Mouse (Mus musculus) hindbrain, embryonic 13.5 days (tissue): Measurements from ENCODE around the gene Lrp8. TPM values are rescaled to one million over a fixed set of nuclear protein-coding genes. Genes with fewer than 3 reads are reported as not detected.

Experiments
- ATAC-seq: fragments of 200-750 bp; cut with Nextera tagmentation; 2 replicates; pipeline ENCODE4 v1.8.0; 2017; ENCODE audit warnings: moderate TSS enrichment; ENCODE audit not compliant: low FRiP score
- H3K27ac ChIP-seq: fragments of 300-500 bp; sonication (generic); 2 replicates; pipeline ENCODE4 v1.5.1; 2015; ENCODE audit warnings: inconsistent platforms, mild to moderate bottlenecking, moderate library complexity
- H3K27me3 ChIP-seq: fragments of 300-500 bp; sonication (generic); 2 replicates; pipeline ENCODE4 v1.6.1; 2015; ENCODE audit warnings: mild to moderate bottlenecking, inconsistent platforms
- H3K36me3 ChIP-seq: fragments of 300-500 bp; sonication (generic); 2 replicates; pipeline ENCODE4 v1.6.1; 2015; ENCODE audit warnings: mild to moderate bottlenecking, inconsistent platforms
- H3K4me1 ChIP-seq: fragments of 300-500 bp; sonication (generic); replicated peaks from 2 replicates; pipeline ENCODE4 v1.6.1; 2015; ENCODE audit warnings: inconsistent platforms
- H3K4me2 ChIP-seq: fragments of 300-500 bp; sonication (generic); 2 replicates; pipeline ENCODE4 v1.6.1; 2015; ENCODE audit warnings: inconsistent platforms, mild to moderate bottlenecking, moderate library complexity
- H3K4me3 ChIP-seq: fragments of 300-500 bp; sonication (generic); 2 replicates; pipeline ENCODE4 v1.5.1; 2015; ENCODE audit warnings: mild to moderate bottlenecking, inconsistent platforms
- H3K9ac ChIP-seq: fragments of 300-500 bp; sonication (generic); 2 replicates; pipeline ENCODE4 v1.6.1; 2015; ENCODE audit warnings: mild to moderate bottlenecking, inconsistent platforms
- H3K9me3 ChIP-seq: fragments of 300-500 bp; sonication (generic); 2 replicates; pipeline ENCODE4 v1.6.1; 2016; ENCODE audit warnings: inconsistent platforms
- WGBS: fragments of 180-500 bp; shearing (Covaris S2); methylation state at CpG from one replicate; pipeline ENCODE4 v1.1.7; 2015; 5-methylcytosine and 5-hydroxymethylcytosine counted together
- polyA plus RNA-seq: library from polyadenylated mRNA; unstranded; fragments of >200 nt; fragmentation: Nextera tagmentation; extraction: Ambion mirVana; gene quantifications from 2 replicates; pipeline ENCODE4 v1.2.1, GENCODE M21; 2015

The Lrp8 gene
- polyA plus RNA-seq, 1 experiment from 2014 or later: 41.7 TPM

DNA sequence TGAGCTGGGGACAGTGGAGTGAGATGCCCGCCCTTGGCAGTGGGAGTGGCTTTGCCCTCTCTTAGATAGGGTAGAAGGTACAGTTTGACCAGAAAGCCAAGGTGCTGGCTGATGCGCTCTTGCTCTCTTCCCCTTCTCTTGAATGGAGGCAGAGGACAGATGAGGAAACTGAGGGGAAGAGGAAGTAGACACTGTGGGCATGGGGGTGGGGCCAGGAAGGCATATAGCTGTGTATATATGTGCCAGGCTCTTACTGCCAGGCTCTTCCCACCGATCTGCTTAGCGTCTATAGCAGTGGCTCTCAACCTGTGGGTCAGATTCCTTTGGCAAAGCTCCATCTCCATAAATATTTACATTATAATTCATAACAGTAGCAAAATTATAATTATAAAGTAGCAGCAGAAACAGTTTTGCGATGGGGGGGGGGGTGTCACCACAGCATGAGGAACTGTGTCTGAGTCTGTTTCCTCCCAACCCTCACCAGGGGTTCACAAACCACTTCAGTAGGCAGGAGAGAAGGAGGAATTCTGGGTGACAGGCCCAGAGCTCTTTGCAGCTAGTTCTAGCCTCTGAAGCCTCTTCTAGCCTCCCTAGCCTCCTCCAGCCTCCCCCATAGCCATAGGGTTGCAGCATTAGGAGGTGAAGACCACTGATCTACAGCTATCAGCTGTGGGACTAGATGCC, 24.9 kb upstream of the Lrp8 start:
- Histone ChIP-seq H3K9ac (no peak overlapping the region), H3K4me3 (no peak overlapping the region), H3K27ac (no peak overlapping the region), H3K9me3 (no peaks in the 10 kb centered on the region), H3K36me3 (no peaks in the 10 kb centered on the region), H3K4me2 (no peak overlapping the region), H3K4me1 (peaks cover 50% of the 10 kb centered on the region), H3K27me3 (peaks cover 10% of the 10 kb centered on the region)
- WGBS: 93% methylated on average over 5 of the region's 5 CpGs
- ATAC-seq: no peak

DNA sequence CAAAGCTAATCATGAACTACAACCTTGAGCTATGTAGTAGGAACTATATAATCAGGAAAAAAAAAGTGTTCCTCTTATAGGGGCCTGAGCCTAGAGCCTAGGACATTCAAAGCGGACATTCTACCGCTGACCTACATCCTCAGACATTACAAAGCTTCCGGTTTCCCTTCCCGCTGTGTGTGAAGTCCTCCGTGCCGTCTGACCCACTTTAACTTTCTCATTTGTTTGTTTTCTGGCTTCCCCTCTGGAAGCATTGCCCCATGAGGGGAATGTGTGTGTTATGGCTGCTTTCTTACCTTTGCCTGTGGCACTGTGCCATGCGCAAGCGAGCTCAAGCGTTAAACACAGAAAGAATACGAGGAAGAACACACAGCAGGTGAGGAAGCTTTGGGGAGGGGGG, 18.5 kb upstream of the Lrp8 start:
- Histone ChIP-seq H3K4me2 (no peak overlapping the region), H3K9ac (no peak overlapping the region), H3K4me3 (no peak overlapping the region), H3K9me3 (no peaks in the 10 kb centered on the region), H3K27ac (no peak overlapping the region), H3K27me3 (peaks cover 10% of the 10 kb centered on the region; the same call in 1 of the 2 replicates), H3K4me1 (peaks cover 26% of the 10 kb centered on the region), H3K36me3 (no peaks in the 10 kb centered on the region)
- WGBS: 63% methylated on average over 10 of the region's 10 CpGs
- ATAC-seq: no peak

DNA sequence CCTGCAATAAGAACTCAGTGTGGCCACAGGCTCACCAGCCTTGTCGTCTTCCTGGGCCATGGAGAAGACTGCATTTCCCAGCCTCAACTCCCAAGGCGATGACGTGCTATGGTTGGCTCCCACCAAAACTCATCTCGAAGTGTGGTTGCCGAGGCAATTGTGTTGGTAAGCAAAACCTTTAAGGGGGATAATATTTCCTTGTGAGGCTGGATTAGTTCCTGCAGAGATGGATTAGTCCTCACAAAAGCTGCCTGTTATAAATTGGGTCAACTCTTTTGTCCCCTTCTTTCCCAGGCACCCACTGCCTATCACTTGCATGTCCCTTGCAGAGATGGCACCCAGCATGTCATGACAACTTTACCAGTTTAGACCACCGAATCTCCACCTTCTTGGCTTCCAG, 13.2 kb upstream of the Lrp8 start:
- Histone ChIP-seq H3K27ac (no peak overlapping the region), H3K9me3 (no peaks in the 10 kb centered on the region)
- WGBS: 83% methylated on average over 6 of the region's 6 CpGs

DNA sequence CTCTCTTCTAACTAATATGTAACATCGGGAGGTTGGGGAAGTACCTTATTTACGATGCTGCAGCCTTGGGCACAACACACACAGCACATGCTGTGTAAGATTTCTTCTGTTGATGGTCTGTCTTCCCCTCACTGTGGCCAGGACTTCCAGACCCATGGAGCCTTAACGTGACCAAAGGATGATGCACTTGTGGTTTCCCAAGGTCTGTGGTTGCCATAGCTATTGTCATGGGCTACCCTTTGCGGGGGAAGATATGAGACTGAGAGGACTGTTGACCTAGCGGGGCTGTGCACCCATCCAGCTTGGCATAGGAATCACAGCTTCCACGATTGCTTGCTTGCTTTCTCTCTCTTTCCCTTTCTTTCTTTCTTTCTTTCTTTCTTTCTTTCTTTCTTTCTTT, 1.3 kb upstream of the Lrp8 start:
- 0 out of 2 replicates have a peak overlapping the region, but pooled peaks have one; percentile 0 for H3K4me2 ChIP-seq
- no peak for ATAC-seq

More for the DNA sequence above, 13.2 kb upstream of the Lrp8 start:
- Histone ChIP-seq H3K27me3 (0 out of 2 replicates have a peak, but pooled peaks cover 6% of the 10 kb centered on the region), H3K4me3 (no peak overlapping the region), H3K9ac (no peak overlapping the region), H3K36me3 (no peaks in the 10 kb centered on the region), H3K4me1 (peaks cover 8% of the 10 kb centered on the region), H3K4me2 (no peak overlapping the region)
- ATAC-seq: no peak

DNA sequence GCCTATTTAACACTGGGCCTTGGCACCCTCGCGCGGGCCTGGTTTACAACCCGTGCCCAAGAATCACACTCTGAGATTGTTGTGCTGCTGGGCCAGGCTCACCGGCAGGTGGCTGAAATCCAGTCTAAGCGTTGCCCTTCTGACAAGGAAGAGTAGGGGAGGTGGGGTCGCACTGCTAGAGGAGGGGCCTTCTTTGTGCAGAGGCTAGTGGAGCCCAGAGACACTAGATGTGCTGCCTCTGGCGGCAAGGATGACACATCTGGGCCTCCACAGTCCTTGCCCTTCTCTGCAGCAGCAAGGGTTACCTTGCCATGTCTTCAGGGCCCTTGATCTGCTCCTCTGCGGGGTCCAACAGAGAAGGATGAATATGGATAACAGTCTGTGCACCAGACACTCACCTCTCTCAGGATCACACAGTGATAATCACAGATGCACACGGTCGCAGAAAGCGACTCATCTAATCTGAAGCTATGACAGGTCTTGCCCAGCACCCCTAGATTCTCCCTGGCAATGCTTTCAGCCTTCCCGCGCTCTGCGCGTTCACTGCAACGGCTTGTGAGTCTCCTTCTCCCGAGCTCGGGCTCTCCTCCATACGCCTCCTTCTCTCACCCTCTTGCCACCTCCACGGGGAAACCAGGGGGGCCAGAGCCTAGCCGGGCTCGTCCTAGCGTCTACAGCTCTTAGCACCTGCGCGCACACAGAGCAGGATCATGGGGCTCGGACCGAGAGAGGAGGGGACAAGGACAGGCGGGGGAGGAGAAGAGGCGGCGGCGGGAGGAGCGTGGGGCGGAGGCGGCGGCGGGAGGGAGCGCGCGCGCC, 486 bp upstream of the Lrp8 start:
- under 1% methylated on average over 39 of the region's 41 CpGs for WGBS
- H3K27ac ChIP-seq: peak overlapping the region; percentile 98
- peak overlapping the region; percentile 85 for H3K4me3 ChIP-seq
- peak; percentile 81 for ATAC-seq
- H3K9me3 ChIP-seq: no peaks in the 10 kb centered on the region
- peaks cover 6% of the 10 kb centered on the region; the same call in 1 of the 2 replicates for H3K27me3 ChIP-seq
- H3K4me1 ChIP-seq: peaks cover 49% of the 10 kb centered on the region
- peak overlapping the region; percentile 95 for H3K4me2 ChIP-seq
- H3K36me3 ChIP-seq: peaks cover 9% of the 10 kb centered on the region
- peak overlapping the region; percentile 98 for H3K9ac ChIP-seq

More for the DNA sequence above, 1.3 kb upstream of the Lrp8 start:
- H3K36me3 ChIP-seq: 0 out of 2 replicates have a peak, but pooled peaks cover under 1% of the 10 kb centered on the region
- no peak overlapping the region for H3K9ac ChIP-seq
- 71% methylated on average over 6 of the region's 6 CpGs for WGBS
- H3K4me3 ChIP-seq: no peak overlapping the region
- H3K9me3 ChIP-seq: no peaks in the 10 kb centered on the region
- peaks cover 41% of the 10 kb centered on the region for H3K4me1 ChIP-seq
- H3K27ac ChIP-seq: peak overlapping the region; percentile 82
- peaks cover 6% of the 10 kb centered on the region; the same call in 1 of the 2 replicates for H3K27me3 ChIP-seq

DNA sequence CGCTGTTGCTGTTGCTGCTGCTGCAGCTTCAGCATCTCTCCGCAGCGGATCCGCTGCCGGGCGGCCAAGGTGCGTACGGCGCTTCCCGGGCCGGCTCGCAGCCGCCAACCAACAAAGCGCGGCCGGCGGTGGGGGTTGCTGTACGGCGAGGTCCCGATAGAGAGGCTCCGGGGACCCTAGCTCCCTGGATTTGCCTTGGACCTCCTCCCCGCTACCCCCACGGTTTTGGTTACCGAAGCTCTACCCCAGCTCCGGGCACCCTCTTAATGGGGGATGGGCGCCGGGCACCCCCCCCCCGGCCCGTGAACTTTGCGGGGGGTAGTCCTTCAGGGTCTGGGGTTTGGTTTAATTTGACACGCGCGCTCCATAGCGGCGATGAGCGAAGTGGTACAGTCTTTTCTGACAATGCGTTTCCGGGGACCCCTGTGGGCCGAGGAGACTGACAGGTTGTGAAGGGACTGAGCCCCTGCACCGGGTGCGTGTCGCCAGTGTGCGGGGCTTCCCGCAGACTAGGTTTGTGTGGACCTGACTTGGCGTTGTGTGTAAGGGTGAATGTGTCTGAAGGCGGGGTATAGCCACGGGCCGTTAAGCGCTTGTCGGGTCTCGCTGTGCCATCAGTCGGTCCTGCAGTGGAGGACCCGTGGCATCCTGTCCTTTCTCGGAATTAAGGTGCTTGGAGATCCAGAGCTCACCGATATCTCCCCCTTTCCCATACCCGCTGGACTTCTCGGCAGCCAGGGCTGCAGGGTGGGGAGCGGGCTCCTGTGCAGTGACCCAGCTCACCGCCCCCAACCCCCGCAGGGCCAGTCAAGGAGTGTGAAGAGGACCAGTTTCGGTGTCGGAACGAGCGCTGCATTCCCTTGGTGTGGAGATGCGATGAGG, 630 bp downstream of the Lrp8 start:
- WGBS: under 1% methylated on average over 59 of the region's 65 CpGs
- H3K27me3 ChIP-seq: peaks cover 6% of the 10 kb centered on the region; the same call in 1 of the 2 replicates
- peak; percentile 21 for ATAC-seq
- H3K9ac ChIP-seq: peak overlapping the region; percentile 98
- peak overlapping the region; percentile 98 for H3K27ac ChIP-seq
- H3K36me3 ChIP-seq: peaks cover 17% of the 10 kb centered on the region
- peak overlapping the region; percentile 95 for H3K4me2 ChIP-seq
- H3K9me3 ChIP-seq: no peaks in the 10 kb centered on the region
- H3K4me1 ChIP-seq: peaks cover 58% of the 10 kb centered on the region
- H3K4me3 ChIP-seq: peak overlapping the region; percentile 85

DNA sequence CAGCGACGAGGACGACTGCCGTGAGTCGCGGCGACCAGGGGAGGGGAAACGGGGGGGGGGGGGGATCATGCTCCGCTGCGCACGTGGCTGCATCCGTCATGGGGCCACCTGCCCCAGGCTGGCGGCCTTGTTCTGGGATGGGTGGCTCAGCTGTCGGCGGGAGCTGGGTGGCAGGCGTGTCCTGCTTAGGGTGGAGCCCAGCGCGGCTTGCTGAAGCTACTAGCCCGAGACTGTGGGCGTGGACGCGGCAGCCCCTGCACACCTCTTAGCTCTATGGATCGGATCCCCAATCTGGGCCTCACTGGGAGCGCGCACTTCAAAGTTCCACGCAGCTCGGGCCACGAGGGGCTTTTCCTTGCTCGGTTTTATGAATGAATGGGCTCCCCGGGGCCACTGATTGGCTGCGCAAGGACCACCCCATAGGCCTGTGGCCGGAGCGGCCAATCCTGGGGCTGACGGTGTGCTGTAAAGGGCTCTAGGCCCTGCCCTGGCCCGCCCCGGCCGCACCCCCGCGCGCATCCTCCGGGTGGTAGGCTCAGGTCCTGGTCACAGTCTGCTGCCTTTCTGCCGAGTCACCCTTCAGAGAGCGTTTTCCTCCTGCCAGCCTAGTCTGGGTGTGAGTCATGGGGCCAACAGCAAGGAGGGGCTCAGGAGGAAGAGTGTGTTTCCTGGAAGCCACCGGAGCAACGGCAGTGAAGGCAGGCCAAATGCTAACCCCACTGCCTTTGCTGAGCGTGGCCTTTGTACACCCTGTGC, 1.5 kb downstream of the Lrp8 start:
- Histone ChIP-seq H3K9me3 (no peaks in the 10 kb centered on the region), H3K4me1 (peaks cover 66% of the 10 kb centered on the region), H3K27ac (peak overlapping the region; percentile 98), H3K4me2 (peak overlapping the region; percentile 95), H3K9ac (peak overlapping the region; percentile 98), H3K27me3 (peaks cover 6% of the 10 kb centered on the region; the same call in 1 of the 2 replicates), H3K4me3 (peak overlapping the region; percentile 85), H3K36me3 (peaks cover 23% of the 10 kb centered on the region)
- WGBS: under 1% methylated on average over 39 of the region's 46 CpGs
- ATAC-seq: peak; percentile 76

DNA sequence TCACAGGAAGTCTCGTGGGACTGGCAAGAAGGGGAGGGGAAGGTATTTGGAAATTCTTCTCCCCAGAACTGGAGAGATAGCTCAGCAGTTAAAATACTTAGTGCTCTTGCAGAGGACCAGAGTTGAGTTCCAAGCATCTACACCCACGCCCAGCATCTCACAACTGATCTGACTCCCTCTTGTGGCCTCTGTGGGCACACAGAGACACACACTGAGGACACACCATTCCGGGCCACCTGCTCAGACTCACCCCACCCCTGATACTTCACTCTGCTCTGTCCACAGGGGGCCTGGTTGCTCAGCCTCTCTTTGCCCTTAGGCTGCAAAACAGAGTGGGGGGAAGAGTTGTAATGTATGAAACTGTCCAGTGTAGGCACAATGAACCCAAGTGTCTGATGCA, 3.4 kb downstream of the Lrp8 start:
- H3K36me3 ChIP-seq: peaks cover 41% of the 10 kb centered on the region
- H3K9ac ChIP-seq: no peak overlapping the region
- H3K4me3 ChIP-seq: no peak overlapping the region; the same call in 1 of the 2 replicates
- ATAC-seq: no peak
- peaks cover 63% of the 10 kb centered on the region for H3K4me1 ChIP-seq
- 76% methylated on average over 3 of the region's 3 CpGs for WGBS
- H3K4me2 ChIP-seq: peak overlapping the region; percentile 95
- no peaks in the 10 kb centered on the region for H3K9me3 ChIP-seq
- H3K27me3 ChIP-seq: no peaks in the 10 kb centered on the region
- no peak overlapping the region for H3K27ac ChIP-seq

DNA sequence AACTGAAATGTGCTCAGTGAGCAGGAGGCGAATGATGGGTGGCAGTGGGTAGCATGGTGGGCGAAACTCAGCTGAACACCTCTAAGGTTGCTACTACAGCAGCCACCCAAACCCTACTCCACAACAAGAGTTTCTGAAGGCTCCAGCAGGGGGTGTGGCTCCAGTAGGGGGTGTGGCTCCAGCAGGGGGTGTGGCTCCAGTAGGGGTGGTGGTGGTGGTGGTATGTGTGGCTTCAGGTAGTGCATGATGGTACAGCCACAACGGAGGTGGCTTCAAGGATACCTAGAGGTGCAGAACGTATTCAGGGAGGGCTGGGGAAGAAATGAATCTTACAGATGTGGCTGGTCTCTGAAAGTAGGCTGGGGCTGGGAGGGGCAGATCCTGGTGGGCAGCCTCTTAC, 5.7 kb downstream of the Lrp8 start:
- Histone ChIP-seq H3K4me2 (no peak overlapping the region), H3K36me3 (peaks cover 50% of the 10 kb centered on the region), H3K27me3 (no peaks in the 10 kb centered on the region), H3K27ac (no peak overlapping the region), H3K4me1 (peaks cover 68% of the 10 kb centered on the region), H3K4me3 (no peak overlapping the region), H3K9me3 (no peaks in the 10 kb centered on the region), H3K9ac (no peak overlapping the region)
- 78% methylated on average over 4 of the region's 4 CpGs for WGBS
- no peak for ATAC-seq

DNA sequence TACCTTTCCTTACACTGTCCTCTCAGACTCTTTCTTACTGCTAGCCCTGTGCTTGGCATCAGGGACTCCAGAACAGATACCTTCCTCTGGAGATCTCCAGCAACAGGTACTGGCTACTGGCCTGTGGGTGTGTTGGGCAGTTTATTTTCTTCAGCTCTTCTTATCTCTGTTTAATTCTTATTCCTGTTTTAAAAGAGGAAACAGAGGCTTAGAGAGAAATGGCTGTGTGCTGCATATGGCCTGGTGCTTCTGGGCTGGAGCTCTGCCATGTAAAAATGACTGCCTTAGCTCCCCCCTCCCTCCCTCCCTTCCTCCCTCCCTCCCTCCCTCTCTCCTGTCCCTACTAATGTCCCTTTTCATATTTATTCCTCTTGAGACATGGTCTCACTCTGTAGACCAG, 6.6 kb downstream of the Lrp8 start:
- Histone ChIP-seq H3K27ac (no peak overlapping the region), H3K4me1 (peaks cover 68% of the 10 kb centered on the region), H3K27me3 (no peaks in the 10 kb centered on the region), H3K9ac (no peak overlapping the region), H3K9me3 (no peaks in the 10 kb centered on the region), H3K4me2 (no peak overlapping the region), H3K4me3 (no peak overlapping the region), H3K36me3 (peaks cover 54% of the 10 kb centered on the region)
- no peak for ATAC-seq

DNA sequence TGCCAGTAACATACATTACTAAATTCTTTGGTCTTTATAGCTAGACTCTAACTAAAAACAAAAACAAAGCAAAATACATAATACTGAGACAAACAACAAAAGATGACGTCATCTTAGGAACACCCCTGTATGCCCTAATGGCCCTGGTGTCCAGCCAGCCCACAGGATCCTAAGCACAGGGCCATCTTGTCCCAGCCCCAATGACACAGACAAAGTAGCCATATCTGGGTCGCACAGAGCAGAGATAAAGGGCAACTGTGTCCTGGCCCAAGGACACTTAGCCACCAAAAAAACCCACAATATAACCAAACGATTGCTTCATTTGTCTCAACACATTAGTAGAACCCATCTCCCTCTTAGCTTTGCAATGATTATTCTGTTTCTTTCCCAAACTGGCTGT, 8.9 kb downstream of the Lrp8 start:
- Histone ChIP-seq H3K27me3 (no peaks in the 10 kb centered on the region), H3K9me3 (no peaks in the 10 kb centered on the region), H3K4me1 (peaks cover 68% of the 10 kb centered on the region), H3K4me3 (no peak overlapping the region), H3K9ac (peak overlapping the region; percentile 39; the same call in 1 of the 2 replicates), H3K36me3 (peaks cover 70% of the 10 kb centered on the region), H3K27ac (no peak overlapping the region), H3K4me2 (no peak overlapping the region)
- WGBS: 97% methylated on average over 3 of the region's 3 CpGs
- no peak for ATAC-seq
